Mouse (Mus musculus) embryonic stem cell, embryonic (primary cell): Measurements from ENCODE around the gene Hoxc12.

Experiments
- CTCF ChIA-PET, 4 experiments: fragments of 300-600 bp in 2 of 4; fragments of 350-600 bp in 2 of 4; sonication (Branson Sonifier 250); formaldehyde crosslinking; loops; one replicate each; lab custom pipeline; 2022; ENCODE audit warnings: inconsistent platforms in 2 of 4; lab: Charles Lee
- POLR2A ChIA-PET, 4 experiments: fragments of 300-600 bp in 2 of 4; fragments of 350-600 bp in 2 of 4; sonication (Branson Sonifier 250); formaldehyde crosslinking; loops; one replicate each; lab custom pipeline; 2022; ENCODE audit warnings: antibody characterized with exemption in 4 of 4, inconsistent platforms in 1 of 4; lab: Charles Lee

Gene Hoxc12

GRCm38 (mm10) chr15:102979936-102980335 lies 43.4 kb downstream of the Hoxc12 start:
- ChIA-PET POLR2A (interaction anchor here in 3 of 4 experiments (0.6 to 3.4 kb wide), 12 partner anchors 10 to 590 kb away, joined by 3 to 16 read pairs (median 4); partner anchors contain the start of genes Hoxc8 (in 2 of the 3), Hoxc10 (in 1 of the 3) and Hoxc5 (in 1 of the 3)), CTCF (interaction anchor here (0.5 to 7.4 kb wide), 11 partner anchors 10 to 242 kb away, joined by 3 to 50 read pairs (median 6); partner anchors contain the start of genes Hoxc10 (in 2 of the 4), Hoxc5 (in 1 of the 4) and Hoxc8 (in 1 of the 4))

DNA sequence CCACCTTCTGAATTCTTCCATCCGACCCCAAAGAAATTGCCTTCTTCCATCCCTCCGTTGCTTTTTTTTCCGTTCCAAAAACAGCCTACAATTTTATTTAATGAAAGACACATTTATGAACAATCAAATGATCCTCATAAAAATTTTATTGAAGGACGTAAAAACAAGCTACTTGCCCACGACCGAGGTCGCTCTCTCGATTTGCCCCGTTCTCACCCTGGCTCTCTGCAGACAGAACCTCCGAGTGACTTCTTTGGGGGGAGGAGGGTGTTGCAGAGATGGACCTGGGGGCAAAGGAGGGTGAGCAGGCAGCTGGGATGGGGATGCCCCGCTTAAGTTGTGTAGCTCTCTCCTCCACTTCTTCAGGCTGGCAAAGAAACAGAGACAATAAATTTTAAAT lies 43.8 kb downstream of the Hoxc12 start:
- POLR2A ChIA-PET, result interaction anchor here (0.6 to 3.4 kb wide), 11 partner anchors 10 to 191 kb away, joined by 3 to 16 read pairs (median 4); partner anchors contain the start of genes Hoxc10 (in 1 of the 4), Hoxc5 (in 1 of the 4) and Hoxc8 (in 1 of the 4)
- CTCF ChIA-PET, result interaction anchor here (0.7 to 7.4 kb wide), 13 partner anchors 10 to 335 kb away, joined by 3 to 50 read pairs (median 5); partner anchors contain the start of genes Hoxc10 (in 2 of the 4), Hoxc5 (in 1 of the 4) and Hoxc8 (in 1 of the 4)

DNA sequence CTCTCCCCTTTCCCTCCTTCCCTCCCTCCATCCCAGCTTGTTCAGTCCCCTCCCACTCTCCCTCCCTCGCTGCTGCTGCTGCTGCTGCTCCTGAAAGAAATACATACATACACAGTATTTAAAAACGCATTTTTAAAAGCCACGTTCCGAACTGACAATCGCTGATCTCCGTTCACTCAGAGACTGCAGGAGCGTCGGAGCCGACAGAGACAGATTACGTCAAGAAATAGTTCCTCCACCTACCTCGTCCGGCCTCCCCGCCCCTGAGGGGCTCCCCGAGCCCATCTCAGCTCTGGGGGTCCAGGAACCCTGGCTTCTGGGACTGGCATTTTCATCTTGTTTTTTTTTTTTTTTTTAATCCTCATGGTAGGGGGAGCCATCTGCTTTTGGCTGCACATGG lies 44.4 kb downstream of the Hoxc12 start:
- POLR2A ChIA-PET, result interaction anchor here (0.6 to 3.4 kb wide), 16 partner anchors 9 to 191 kb away, joined by 3 to 16 read pairs (median 4); partner anchors contain the start of genes Hoxc10 (in 2 of the 4), Hoxc5 (in 2 of the 4) and Hoxc8 (in 2 of the 4)

DNA sequence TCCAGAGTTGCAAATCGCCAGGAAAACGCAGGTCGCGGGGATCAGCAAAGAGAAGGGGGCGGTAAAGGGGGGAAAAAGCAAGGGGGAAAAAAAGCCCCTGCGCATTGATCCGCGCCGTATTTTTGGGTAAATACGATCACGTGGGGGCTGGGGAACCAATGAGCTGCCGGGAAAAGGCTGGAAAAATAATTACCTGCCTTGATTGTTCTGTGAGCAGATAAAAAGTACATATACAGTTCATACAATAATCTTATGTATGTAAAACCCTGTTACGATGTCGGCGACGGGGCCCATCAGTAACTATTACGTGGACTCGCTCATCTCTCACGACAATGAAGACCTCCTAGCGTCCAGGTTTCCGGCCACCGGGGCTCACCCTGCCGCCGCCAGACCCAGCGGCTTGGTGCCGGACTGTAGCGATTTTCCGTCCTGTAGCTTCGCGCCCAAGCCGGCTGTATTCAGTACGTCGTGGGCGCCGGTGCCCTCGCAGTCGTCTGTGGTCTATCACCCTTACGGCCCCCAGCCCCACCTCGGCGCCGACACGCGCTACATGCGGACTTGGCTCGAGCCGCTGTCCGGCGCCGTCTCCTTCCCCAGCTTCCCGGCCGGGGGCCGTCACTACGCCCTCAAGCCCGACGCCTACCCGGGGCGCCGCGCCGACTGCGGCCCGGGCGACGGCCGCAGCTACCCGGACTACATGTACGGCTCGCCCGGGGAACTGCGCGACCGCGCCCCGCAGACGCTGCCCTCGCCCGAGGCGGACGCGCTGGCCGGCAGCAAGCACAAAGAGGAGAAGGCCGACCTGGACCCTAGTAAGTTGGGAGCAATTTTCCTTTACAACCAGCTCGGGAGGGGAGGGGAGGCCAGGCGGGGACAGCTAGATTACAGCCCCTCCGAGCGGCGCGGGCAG lies 45.1 kb downstream of the Hoxc12 start:
- POLR2A ChIA-PET, result interaction anchor here (0.7 to 2.7 kb wide), 24 partner anchors 9 to 333 kb away, joined by 3 to 10 read pairs (median 4); partner anchors contain the start of genes Hoxc5 (in 3 of the 4), Hoxc8 (in 3 of the 4), Hoxc10 (in 2 of the 4) and Smug1 (in 1 of the 4)
- CTCF ChIA-PET, result interaction anchor here (0.6 to 7.4 kb wide), 27 partner anchors 9 to 361 kb away, joined by 3 to 50 read pairs (median 4); partner anchors contain the start of genes Hoxc10 (in 2 of the 4), Hoxc5 (in 2 of the 4) and Hoxc8 (in 2 of the 4)

More for the DNA sequence above, 44.4 kb downstream of the Hoxc12 start:
- CTCF ChIA-PET, result interaction anchor here (0.6 to 7.4 kb wide), 19 partner anchors 9 to 362 kb away, joined by 3 to 50 read pairs (median 4); partner anchors contain the start of genes Hoxc10 (in 2 of the 4), Hoxc5 (in 2 of the 4) and Hoxc8 (in 1 of the 4)

- ChIA-PET POLR2A (interaction anchor here in 1 of 4 experiments (0.9 to 1.0 kb wide), 2 partner anchors 16 to 58 kb away, joined by 3 read pairs; no protein-coding TSS in a partner anchor), CTCF (interaction anchor here in 2 of 4 experiments (0.5 to 7.4 kb wide), 9 partner anchors 9 to 331 kb away, joined by 3 to 50 read pairs (median 7); partner anchors contain the start of genes Hoxc10 (in 1 of the 2) and Hoxc5 (in 1 of the 2))
These were observed 47.2 kb downstream of the Hoxc12 start for GRCm38 (mm10) chr15:102983716-102984115.

GRCm38 (mm10) chr15:102984521-102984920 lies 48.0 kb downstream of the Hoxc12 start:
- POLR2A ChIA-PET, result interaction anchor here in 3 of 4 experiments (0.5 to 1.5 kb wide), 7 partner anchors 150 to 617 kb away, joined by 3 to 5 read pairs (median 3); partner anchors contain the start of gene Gpr84 (in 1 of the 3)

DNA sequence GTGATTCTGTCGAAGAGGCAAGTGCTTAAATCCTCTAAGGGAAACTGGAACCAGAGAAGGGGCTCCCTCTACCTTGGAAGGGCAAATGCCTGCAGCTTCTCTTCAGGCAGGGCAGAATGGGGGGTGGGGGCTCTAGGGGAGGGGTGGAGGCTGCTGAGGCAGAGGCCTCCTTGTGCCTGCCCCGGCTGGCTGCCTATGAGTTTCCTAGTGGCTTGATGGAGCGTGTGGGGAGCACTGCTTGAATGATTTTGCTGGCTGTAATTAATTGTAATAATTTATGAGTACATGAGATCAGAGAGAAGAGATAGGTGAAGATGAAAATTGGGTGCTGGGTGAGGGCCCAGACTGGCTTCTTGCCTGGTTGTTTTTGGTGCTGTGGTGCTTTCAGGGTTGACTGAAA lies 48.4 kb downstream of the Hoxc12 start:
- POLR2A ChIA-PET, result interaction anchor here in 3 of 4 experiments (0.5 to 1.5 kb wide), 7 partner anchors 150 to 617 kb away, joined by 3 to 5 read pairs (median 3); partner anchors contain the start of gene Gpr84 (in 1 of the 3)
- CTCF ChIA-PET, result interaction anchor here in 3 of 4 experiments (0.6 to 7.3 kb wide), 14 partner anchors 18 to 472 kb away, joined by 3 to 121 read pairs (median 4); partner anchors contain the start of genes Hoxc10 (in 1 of the 3) and Hoxc5 (in 1 of the 3)

More at GRCm38 (mm10) chr15:102984521-102984920, 48.0 kb downstream of the Hoxc12 start:
- CTCF ChIA-PET, result interaction anchor here in 3 of 4 experiments (0.5 to 7.3 kb wide), 12 partner anchors 17 to 472 kb away, joined by 3 to 121 read pairs (median 6); partner anchors contain the start of genes Hoxc10 (in 1 of the 3) and Hoxc5 (in 1 of the 3)

DNA sequence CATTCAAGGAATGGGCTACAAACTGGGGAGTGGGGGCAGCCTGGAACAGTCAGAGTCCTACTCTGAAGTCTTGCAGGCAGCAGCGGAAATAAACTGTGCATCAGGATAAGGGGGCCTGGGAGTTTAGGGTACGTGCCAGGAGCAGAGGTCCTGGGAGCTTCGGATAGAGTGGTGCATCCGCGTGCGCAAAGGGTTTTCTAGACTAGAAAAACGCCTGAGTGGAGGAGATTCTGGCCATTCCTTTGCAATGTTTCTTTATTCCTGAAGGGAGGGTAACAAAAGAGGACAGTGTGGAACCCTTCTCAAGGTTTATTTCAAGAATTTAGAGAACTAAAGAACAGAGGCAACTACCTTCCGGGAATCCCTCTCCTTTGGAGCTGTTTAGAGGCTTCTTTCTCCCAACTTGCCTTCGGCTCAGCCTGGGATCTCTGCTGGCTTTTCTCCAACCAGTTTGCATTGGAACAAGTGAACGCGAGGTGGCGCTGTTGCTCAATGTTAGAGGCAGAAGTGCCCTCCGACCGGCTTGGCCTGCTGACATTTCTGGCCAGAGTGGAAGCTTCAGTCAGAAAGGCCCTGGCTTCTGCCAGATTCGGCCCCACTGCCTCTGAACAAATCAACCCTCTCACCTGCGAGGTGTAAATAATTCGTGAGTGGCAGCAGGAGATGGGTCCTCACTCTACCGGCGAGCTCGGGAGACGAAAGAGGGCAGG lies 50.7 kb downstream of the Hoxc12 start:
- ChIA-PET POLR2A (interaction anchor here (0.7 to 2.0 kb wide), 18 partner anchors 9 to 364 kb away, joined by 3 to 6 read pairs (median 4); partner anchors contain the start of gene Hoxc10 (in 1 of the 4)), CTCF (interaction anchor here (0.5 to 7.3 kb wide), 74 partner anchors 9 to 346 kb away, joined by 3 to 121 read pairs (median 4); partner anchors contain the start of genes Hoxc5 (in 3 of the 4), Hoxc10 (in 2 of the 4), Copz1 (in 1 of the 4) and Hoxc6 (in 1 of the 4))

DNA sequence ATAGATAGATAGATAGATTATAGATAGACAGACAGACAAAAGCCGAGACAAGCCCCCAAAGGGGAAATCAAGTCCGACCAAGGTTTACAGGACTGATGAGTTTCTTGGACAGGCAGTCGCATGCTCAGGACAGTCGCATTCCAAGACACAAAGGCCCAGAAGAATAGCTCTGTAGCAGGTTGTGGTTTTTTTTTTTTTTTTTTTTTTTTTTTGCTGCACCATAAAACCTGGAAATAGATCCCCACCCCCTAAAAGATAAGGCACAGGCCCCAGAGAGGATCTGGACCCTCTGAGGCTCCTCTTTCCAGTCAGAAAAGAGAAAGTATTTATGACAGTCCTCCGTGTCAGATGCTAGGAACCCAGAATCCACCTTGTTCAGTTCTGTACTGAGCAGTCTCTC lies 51.5 kb downstream of the Hoxc12 start:
- ChIA-PET CTCF (interaction anchor here (0.6 to 7.3 kb wide), 62 partner anchors 8 to 332 kb away, joined by 3 to 121 read pairs (median 4); partner anchors contain the start of genes Hoxc5 (in 3 of the 4), Hoxc10 (in 2 of the 4) and Copz1 (in 1 of the 4)), POLR2A (interaction anchor here (0.6 to 2.0 kb wide), 11 partner anchors 9 to 365 kb away, joined by 3 to 6 read pairs (median 4); no protein-coding TSS in a partner anchor)
